Mouse (Mus musculus) c-Kit-negative CD71-positive TER-119-positive erythroid progenitor cells, embryonic 14.5 days (primary cell): ENCODE measurements around the gene 1700019D03Rik.
A peak's percentile ranks its signal among the peaks of the same experiment; 100 is the strongest.

Experiments used
- DNase-seq: peaks from one replicate; pipeline ENCODE4 v3.0.0-alpha.2; 2013; ENCODE audit warnings: low read depth, low spot score

The 1700019D03Rik gene

GRCm38 (mm10) chr1:53020079-53020478 lies at the start of gene 1700019D03Rik:
Gene 1700019D03Rik (minus strand): TSS chr1:53020179.
- DNase-seq = no peak

- DNase-seq = no peak
These were observed 43.9 kb upstream of the 1700019D03Rik start for GRCm38 (mm10) chr1:53063921-53064320.

GRCm38 (mm10) chr1:53061871-53062608 lies 42.1 kb upstream of the 1700019D03Rik start:
- DNase-seq = no peak

- DNase-seq = no peak
These were observed 41.4 kb upstream of the 1700019D03Rik start, which contains the start of gene Mstn for GRCm38 (mm10) chr1:53061340-53061739. Gene Mstn (plus strand): TSS chr1:53061640.

- no peak for DNase-seq
These were observed 40.5 kb upstream of the 1700019D03Rik start for GRCm38 (mm10) chr1:53060499-53060898.

GRCm38 (mm10) chr1:53059106-53059505 lies 39.1 kb upstream of the 1700019D03Rik start:
- no peak for DNase-seq

- peak; percentile 12 for DNase-seq
These were observed 33.4 kb upstream of the 1700019D03Rik start for GRCm38 (mm10) chr1:53053087-53054022.

- no peak for DNase-seq
These were observed 29.9 kb upstream of the 1700019D03Rik start for GRCm38 (mm10) chr1:53049763-53050427.

GRCm38 (mm10) chr1:53037443-53037871 lies 17.5 kb upstream of the 1700019D03Rik start:
- no peak for DNase-seq

GRCm38 (mm10) chr1:53032550-53032949 lies 12.6 kb upstream of the 1700019D03Rik start:
- DNase-seq = no peak

GRCm38 (mm10) chr1:53018746-53019505 lies 1.1 kb downstream of the 1700019D03Rik start:
- DNase-seq = no peak

- no peak for DNase-seq
These were observed 4.4 kb downstream of the 1700019D03Rik start for GRCm38 (mm10) chr1:53015606-53016005.

GRCm38 (mm10) chr1:53014716-53015115 lies 5.3 kb downstream of the 1700019D03Rik start:
- no peak for DNase-seq

GRCm38 (mm10) chr1:52986692-52987091 lies 33.3 kb downstream of the 1700019D03Rik start:
- DNase-seq = no peak

- no peak for DNase-seq
These were observed 46.8 kb downstream of the 1700019D03Rik start for GRCm38 (mm10) chr1:52973198-52973597.

GRCm38 (mm10) chr1:52971881-52972503 lies 48.0 kb downstream of the 1700019D03Rik start:
- DNase-seq = no peak

- no peak for DNase-seq
These were observed 55.4 kb downstream of the 1700019D03Rik start for GRCm38 (mm10) chr1:52964581-52964980.

- no peak for DNase-seq
These were observed 56.9 kb downstream of the 1700019D03Rik start for GRCm38 (mm10) chr1:52963097-52963496.

- DNase-seq = no peak
These were observed 59.8 kb downstream of the 1700019D03Rik start for GRCm38 (mm10) chr1:52960191-52960590.

GRCm38 (mm10) chr1:52956746-52957145 lies 63.2 kb downstream of the 1700019D03Rik start:
- DNase-seq = no peak

- DNase-seq = no peak
These were observed 64.9 kb downstream of the 1700019D03Rik start for GRCm38 (mm10) chr1:52955102-52955501.
